Mouse (Mus musculus) ES-E14 (cell line): ENCODE measurements around the gene Foxa2. TPM values are rescaled to one million over a fixed set of nuclear protein-coding genes. Genes with fewer than 3 reads are reported as not detected.

ENCODE experiments used
- DNase-seq: peaks from one replicate; pipeline ENCODE4 v3.0.0-alpha.2; 2013; ENCODE audit warnings: low read depth, low spot score
- H3K27ac ChIP-seq: 2 replicates; pipeline ENCODE4 v1.5.1; 2012; ENCODE audit warnings: low read depth, mild to moderate bottlenecking, low read length, moderate library complexity, mixed read lengths; ENCODE audit not compliant: poor library complexity, insufficient read depth, severe bottlenecking
- H3K36me3 ChIP-seq: 2 replicates; pipeline ENCODE4 v1.6.1; 2012; ENCODE audit warnings: mild to moderate bottlenecking, low read length, moderate library complexity, mixed read lengths; ENCODE audit not compliant: control insufficient read depth, poor library complexity, insufficient read depth, severe bottlenecking
- H3K4me1 ChIP-seq, 2 experiments: fragments of 150-350 bp in 1 of 2; sonication (generic) in 1 of 2; 2 replicates each; pipeline ENCODE4 v1.6.1; 2012; ENCODE audit warnings: low read length in 2 of 2, mild to moderate bottlenecking in 1 of 2, mixed read lengths in 1 of 2; ENCODE audit not compliant: control insufficient read depth in 2 of 2, insufficient read depth in 2 of 2, poor library complexity in 1 of 2
- H3K4me3 ChIP-seq, 2 experiments: fragments of 150-350 bp in 1 of 2; sonication (generic) in 1 of 2; 2 replicates each; pipeline ENCODE4 v1.5.1; 2012; ENCODE audit warnings: low read length in 2 of 2, low read depth in 1 of 2, mild to moderate bottlenecking in 1 of 2, mixed read lengths in 1 of 2; ENCODE audit not compliant: insufficient read depth in 1 of 2, poor library complexity in 1 of 2, severe bottlenecking in 1 of 2
- H3K9ac ChIP-seq: 2 replicates; pipeline ENCODE4 v1.6.1; 2012; ENCODE audit warnings: low read depth, mild to moderate bottlenecking, low read length, mixed read lengths; ENCODE audit not compliant: poor library complexity, insufficient read depth, severe bottlenecking
- H3K9me3 ChIP-seq: fragments of 150-350 bp; sonication (generic); 2 replicates; pipeline ENCODE4 v1.6.1; 2012; ENCODE audit warnings: low read depth, mild to moderate bottlenecking, low read length; ENCODE audit not compliant: control insufficient read depth, insufficient read depth
- CHD2 ChIP-seq: IDR thresholded peaks from 2 replicates; pipeline ENCODE4 v1.6.1; 2014; ENCODE audit warnings: mild to moderate bottlenecking, low read depth, low read length, inconsistent platforms
- HCFC1 ChIP-seq: IDR thresholded peaks from 2 replicates; pipeline ENCODE4 v1.6.1; 2012; ENCODE audit warnings: low read length, inconsistent platforms, borderline replicate concordance; ENCODE audit not compliant: insufficient read depth
- MAFK ChIP-seq: IDR thresholded peaks from 2 replicates; pipeline ENCODE4 v1.6.1; 2014; ENCODE audit warnings: mild to moderate bottlenecking, low read depth, low read length, inconsistent platforms; ENCODE audit not compliant: insufficient read depth
- ZC3H11A ChIP-seq: IDR thresholded peaks from 2 replicates; pipeline ENCODE4 v1.6.1; 2012; ENCODE audit warnings: low read depth, mild to moderate bottlenecking, inconsistent platforms, low read length, borderline replicate concordance
- ZNF384 ChIP-seq: IDR thresholded peaks from 2 replicates; pipeline ENCODE4 v1.6.1; 2012; ENCODE audit warnings: low read depth, low read length, inconsistent platforms
- in situ Hi-C, 2 experiments: fragments of 600-800 bp; cut with MboI; formaldehyde crosslinking; loops; one replicate each; pipeline ENCODE4 v1.15.1; 2025; ENCODE audit warnings: low sequenced_read_pairs in 2 of 2, inconsistent platforms in 1 of 2; ENCODE audit not compliant: unreplicated experiment in 2 of 2
- total RNA-seq: library from RNA; depleted of rRNA; stranded (reverse); fragments of 300-350 nt; gene quantifications from 2 replicates; pipeline ENCODE4 v1.2.3, GENCODE M21; 2012

Foxa2 gene
- total RNA-seq, 1 experiment = 1.5 TPM

- H3K36me3 ChIP-seq = no peaks in the 10 kb centered on the region
- H3K4me1 ChIP-seq = no peaks in the 10 kb centered on the region
- H3K27ac ChIP-seq = no peak overlapping the region
- TF ChIP-seq HCFC1 = no peak
- TF ChIP-seq CHD2 = no peak
- no peak for TF ChIP-seq MAFK
- no peak for TF ChIP-seq ZNF384
- TF ChIP-seq ZC3H11A = no peak
- no peaks in the 10 kb centered on the region for H3K9me3 ChIP-seq
- in situ Hi-C loops = no loop called here
- DNase-seq = no peak
- no peak overlapping the region for H3K4me3 ChIP-seq
- no peak overlapping the region for H3K9ac ChIP-seq
Measured at GRCm38 (mm10) chr2:148003511-148003910, 43.3 kb downstream of the Foxa2 start.

- no peaks in the 10 kb centered on the region for H3K9me3 ChIP-seq
- no peak for TF ChIP-seq MAFK
- no peak for TF ChIP-seq ZC3H11A
- no peak for TF ChIP-seq CHD2
- TF ChIP-seq HCFC1 = no peak
- TF ChIP-seq ZNF384 = no peak
- no peak overlapping the region for H3K4me3 ChIP-seq
- in situ Hi-C loops = no loop called here
- no peak for DNase-seq
- no peak overlapping the region for H3K9ac ChIP-seq
- no peak overlapping the region for H3K27ac ChIP-seq
- H3K36me3 ChIP-seq = no peaks in the 10 kb centered on the region
- H3K4me1 ChIP-seq = no peaks in the 10 kb centered on the region
Measured at GRCm38 (mm10) chr2:147998206-147998966, 48.4 kb downstream of the Foxa2 start.

GRCm38 (mm10) chr2:147996781-147997180 is 50.0 kb downstream of the Foxa2 start:
- no peak for TF ChIP-seq ZNF384
- TF ChIP-seq HCFC1 = no peak
- no peak for TF ChIP-seq ZC3H11A
- TF ChIP-seq CHD2 = no peak
- no peak for TF ChIP-seq MAFK
- no peak overlapping the region for H3K4me3 ChIP-seq
- DNase-seq = no peak
- H3K27ac ChIP-seq = no peak overlapping the region
- in situ Hi-C loops = no loop called here
- no peak overlapping the region for H3K9ac ChIP-seq
- no peaks in the 10 kb centered on the region for H3K4me1 ChIP-seq
- H3K36me3 ChIP-seq = no peaks in the 10 kb centered on the region
- H3K9me3 ChIP-seq = no peaks in the 10 kb centered on the region

GRCm38 (mm10) chr2:147993821-147994220 is 52.9 kb downstream of the Foxa2 start:
- in situ Hi-C loops = no loop called here
- H3K4me1 ChIP-seq = no peaks in the 10 kb centered on the region
- no peak overlapping the region for H3K27ac ChIP-seq
- no peak overlapping the region for H3K4me3 ChIP-seq
- TF ChIP-seq CHD2 = no peak
- TF ChIP-seq HCFC1 = no peak
- no peak for TF ChIP-seq ZC3H11A
- TF ChIP-seq ZNF384 = no peak
- no peak overlapping the region for H3K9ac ChIP-seq
- no peak for DNase-seq
- H3K36me3 ChIP-seq = no peaks in the 10 kb centered on the region
- H3K9me3 ChIP-seq = no peaks in the 10 kb centered on the region
